Mouse (Mus musculus) lung, postnatal 0 days (tissue): ENCODE measurements around the gene Dstn. TPM values are rescaled to one million over a fixed set of nuclear protein-coding genes. Genes with fewer than 3 reads are reported as not detected.
A peak's percentile ranks its signal among the peaks of the same experiment; 100 is the strongest.

Experiments
- ATAC-seq: fragments of 200-750 bp; cut with Nextera tagmentation; 2 replicates; pipeline ENCODE4 v1.8.0; 2017; ENCODE audit warnings: moderate library complexity
- DNase-seq: peaks from one replicate; pipeline ENCODE4 v3.0.0-alpha.2; 2016; ENCODE audit warnings: low spot score
- H3K27ac ChIP-seq: fragments of 300-500 bp; sonication (generic); 2 replicates; pipeline ENCODE4 v1.5.1; 2014; ENCODE audit warnings: antibody characterized with exemption, mild to moderate bottlenecking, low read length, mixed read lengths
- H3K27me3 ChIP-seq: fragments of 300-500 bp; sonication (generic); replicated peaks from 2 replicates; pipeline ENCODE4 v1.6.1; 2014; ENCODE audit warnings: low read length, mixed read lengths; ENCODE audit not compliant: insufficient read depth
- H3K36me3 ChIP-seq: fragments of 300-500 bp; sonication (generic); 2 replicates; pipeline ENCODE4 v1.6.1; 2014; ENCODE audit warnings: low read length, mixed read lengths; ENCODE audit not compliant: insufficient read depth
- H3K4me1 ChIP-seq: fragments of 300-500 bp; sonication (generic); 2 replicates; pipeline ENCODE4 v1.6.1; 2014; ENCODE audit warnings: antibody characterized with exemption, low read depth, low read length, mixed read lengths; ENCODE audit not compliant: insufficient read depth
- H3K4me2 ChIP-seq: fragments of 300-500 bp; sonication (generic); replicated peaks from 2 replicates; pipeline ENCODE4 v1.6.1; 2014; ENCODE audit warnings: low read depth, mild to moderate bottlenecking, low read length, moderate library complexity, mixed read lengths
- H3K4me3 ChIP-seq: fragments of 300-500 bp; sonication (generic); 2 replicates; pipeline ENCODE4 v1.5.1; 2014; ENCODE audit warnings: low read depth, low read length
- H3K9ac ChIP-seq: fragments of 300-500 bp; sonication (generic); replicated peaks from 2 replicates; pipeline ENCODE4 v1.6.1; 2014; ENCODE audit warnings: low read depth, mild to moderate bottlenecking
- H3K9me3 ChIP-seq: fragments of 300-500 bp; sonication (generic); 2 replicates; pipeline ENCODE4 v1.6.1; 2016; ENCODE audit warnings: low read length, mixed read lengths
- CTCF ChIP-seq: IDR thresholded peaks from 2 replicates; pipeline ENCODE4 v1.5.1; 2016; ENCODE audit warnings: antibody characterized with exemption, mild to moderate bottlenecking
- EP300 ChIP-seq: IDR thresholded peaks from 2 replicates; pipeline ENCODE4 v1.6.1; 2016; ENCODE audit warnings: antibody characterized with exemption, mild to moderate bottlenecking, control low read depth
- WGBS: fragments of 180-500 bp; shearing (Covaris S2); extraction: QIAGEN DNeasy Blood & Tissue Kit; methylation state at CpG from one replicate; pipeline ENCODE4 v1.1.7; 2014; 5-methylcytosine and 5-hydroxymethylcytosine counted together
- polyA plus RNA-seq: library from polyadenylated mRNA; unstranded; fragments of >200 nt; fragmentation: Nextera tagmentation; extraction: Ambion mirVana; gene quantifications from 2 replicates; pipeline ENCODE4 v1.2.1, GENCODE M21; 2015

Gene Dstn
- polyA plus RNA-seq, 1 experiment from 2014 or later: 655 TPM

- WGBS: 76% methylated on average over 8 of the region's 8 CpGs
- Histone ChIP-seq H3K27me3 (no peaks in the 10 kb centered on the region), H3K4me2 (no peak overlapping the region), H3K9ac (no peak overlapping the region), H3K9me3 (no peaks in the 10 kb centered on the region), H3K36me3 (no peaks in the 10 kb centered on the region; the same call in 1 of the 2 replicates), H3K4me3 (no peak overlapping the region), H3K27ac (no peak overlapping the region), H3K4me1 (peaks cover 2% of the 10 kb centered on the region; the same call in 1 of the 2 replicates)
- DNase-seq (peak; percentile 35), ATAC-seq (no peak)
- TF ChIP-seq EP300 (no peak), CTCF (peak; percentile 52)
Observed at GRCm38 (mm10) chr2:143978444-143979147, 63.5 kb downstream of the Dstn start.

GRCm38 (mm10) chr2:143980781-143981398, 65.8 kb downstream of the Dstn start:
- Histone ChIP-seq H3K9ac (no peak overlapping the region), H3K27me3 (no peaks in the 10 kb centered on the region), H3K9me3 (no peaks in the 10 kb centered on the region), H3K36me3 (0 out of 2 replicates have a peak, but pooled peaks cover 15% of the 10 kb centered on the region), H3K4me1 (peaks cover 6% of the 10 kb centered on the region; the same call in 1 of the 2 replicates), H3K27ac (no peak overlapping the region), H3K4me3 (no peak overlapping the region), H3K4me2 (no peak overlapping the region)
- peak; percentile 60; the same call in 1 of the 2 replicates for ATAC-seq
- DNase-seq: peak; percentile 57
- 31% methylated on average over 6 of the region's 6 CpGs for WGBS
- TF ChIP-seq CTCF (peak; percentile 89), EP300 (no peak)

- H3K36me3 ChIP-seq: 0 out of 2 replicates have a peak, but pooled peaks cover 15% of the 10 kb centered on the region
Observed at GRCm38 (mm10) chr2:143982152-143982551, 67.0 kb downstream of the Dstn start.

GRCm38 (mm10) chr2:143982901-143983300, 67.8 kb downstream of the Dstn start:
- ATAC-seq: no peak
- TF ChIP-seq EP300 (no peak), CTCF (no peak)
- Histone ChIP-seq H3K27me3 (no peaks in the 10 kb centered on the region), H3K9me3 (no peaks in the 10 kb centered on the region), H3K4me3 (no peak overlapping the region), H3K4me1 (peaks cover 6% of the 10 kb centered on the region; the same call in 1 of the 2 replicates), H3K4me2 (no peak overlapping the region), H3K9ac (no peak overlapping the region), H3K27ac (no peak overlapping the region), H3K36me3 (0 out of 2 replicates have a peak, but pooled peaks cover 15% of the 10 kb centered on the region)
- whole genome bisulfite sequencing: 46% methylated on average over 3 of the region's 3 CpGs
- DNase-seq: no peak

More at GRCm38 (mm10) chr2:143982152-143982551, 67.0 kb downstream of the Dstn start:
- Histone ChIP-seq H3K9ac (no peak overlapping the region), H3K4me1 (peaks cover 6% of the 10 kb centered on the region; the same call in 1 of the 2 replicates), H3K27me3 (no peaks in the 10 kb centered on the region), H3K9me3 (no peaks in the 10 kb centered on the region), H3K4me2 (no peak overlapping the region), H3K27ac (no peak overlapping the region), H3K4me3 (no peak overlapping the region)
- peak; percentile 90 for ATAC-seq
- TF ChIP-seq EP300: peak; percentile 45; the same call in 1 of the 2 replicates
- no peak for TF ChIP-seq CTCF
- peak; percentile 84 for DNase-seq
- 53% methylated on average over 4 of the region's 4 CpGs for WGBS

GRCm38 (mm10) chr2:143983482-143983881, 68.4 kb downstream of the Dstn start:
- Histone ChIP-seq H3K27me3 (no peaks in the 10 kb centered on the region), H3K9ac (no peak overlapping the region), H3K4me1 (peaks cover 6% of the 10 kb centered on the region; the same call in 1 of the 2 replicates), H3K27ac (no peak overlapping the region), H3K36me3 (0 out of 2 replicates have a peak, but pooled peaks cover 15% of the 10 kb centered on the region), H3K9me3 (no peaks in the 10 kb centered on the region), H3K4me2 (no peak overlapping the region), H3K4me3 (no peak overlapping the region)
- WGBS: 69% methylated on average over 2 of the region's 2 CpGs
- TF ChIP-seq EP300 (no peak), CTCF (no peak)
- ATAC-seq (no peak), DNase-seq (no peak)

- H3K4me2 ChIP-seq: no peak overlapping the region
- no peak overlapping the region for H3K9ac ChIP-seq
- H3K4me1 ChIP-seq: peaks cover 22% of the 10 kb centered on the region; the same call in 1 of the 2 replicates
- no peak overlapping the region for H3K4me3 ChIP-seq
- H3K27me3 ChIP-seq: no peaks in the 10 kb centered on the region
- H3K9me3 ChIP-seq: no peaks in the 10 kb centered on the region
- ATAC-seq: no peak
- no peak overlapping the region for H3K27ac ChIP-seq
- H3K36me3 ChIP-seq: 0 out of 2 replicates have a peak, but pooled peaks cover 15% of the 10 kb centered on the region
- WGBS: 64% methylated on average over 2 of the region's 2 CpGs
- DNase-seq: no peak
- no peak for TF ChIP-seq CTCF
- no peak for TF ChIP-seq EP300
Observed at GRCm38 (mm10) chr2:143987485-143987884, 72.4 kb downstream of the Dstn start.
